Mouse (Mus musculus): Measurements from ENCODE around the gene Map4k1.
A peak's percentile ranks its signal among the peaks of the same experiment; 100 is the strongest.

The Map4k1 gene

DNA sequence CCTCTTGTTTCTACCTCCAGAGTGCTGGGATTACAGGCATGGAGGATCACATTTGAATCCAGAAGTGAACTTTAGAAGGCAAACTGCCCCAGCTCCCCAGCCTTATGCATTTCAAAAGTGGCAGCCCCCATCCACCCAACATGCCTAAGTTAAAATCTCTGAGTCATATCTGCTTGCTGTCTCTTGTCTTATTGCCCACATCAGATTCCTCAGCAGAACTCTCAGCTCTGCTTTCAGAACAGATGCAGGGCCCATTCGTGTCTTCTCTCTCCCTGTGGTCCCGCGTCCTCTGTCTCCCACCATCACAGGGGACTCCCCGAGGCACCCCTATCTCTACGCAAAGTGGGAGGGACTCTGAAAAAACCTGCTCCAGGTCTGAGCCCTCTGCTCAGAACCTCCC is 44.3 kb downstream of the Map4k1 start:
- DNase-seq (ENCODE audit: low spot score): no peak

GRCm38 (mm10) chr7:29026811-29027210 is 45.0 kb downstream of the Map4k1 start:
- DNase-seq (ENCODE audit: low spot score): no peak

DNA sequence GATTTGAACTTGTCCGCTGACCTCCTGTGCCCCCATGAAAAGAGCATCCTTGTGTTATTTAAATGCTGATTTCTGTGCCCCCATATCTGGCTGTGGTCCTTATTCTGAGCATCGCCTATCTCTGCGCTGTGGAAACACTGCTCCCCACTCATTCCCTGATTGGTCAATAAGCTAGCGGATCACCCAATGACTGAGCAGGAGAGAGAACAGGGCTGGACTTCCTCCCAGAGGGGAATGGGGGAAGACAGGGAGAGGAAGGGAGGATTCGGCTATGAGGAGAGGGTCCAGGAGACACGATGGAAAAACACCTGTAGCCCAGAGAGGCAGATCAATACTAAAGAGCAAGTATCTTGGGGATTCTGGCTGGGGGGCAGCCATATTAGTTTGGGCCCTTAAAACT is 46.9 kb downstream of the Map4k1 start:
- no peak for DNase-seq (ENCODE audit: low spot score)

GRCm38 (mm10) chr7:29029690-29030656 is 48.1 kb downstream of the Map4k1 start:
- no peak for DNase-seq (ENCODE audit: low spot score)

- DNase-seq (ENCODE audit: low spot score): no peak
Observed at GRCm38 (mm10) chr7:29031641-29032040, 49.8 kb downstream of the Map4k1 start.

DNA sequence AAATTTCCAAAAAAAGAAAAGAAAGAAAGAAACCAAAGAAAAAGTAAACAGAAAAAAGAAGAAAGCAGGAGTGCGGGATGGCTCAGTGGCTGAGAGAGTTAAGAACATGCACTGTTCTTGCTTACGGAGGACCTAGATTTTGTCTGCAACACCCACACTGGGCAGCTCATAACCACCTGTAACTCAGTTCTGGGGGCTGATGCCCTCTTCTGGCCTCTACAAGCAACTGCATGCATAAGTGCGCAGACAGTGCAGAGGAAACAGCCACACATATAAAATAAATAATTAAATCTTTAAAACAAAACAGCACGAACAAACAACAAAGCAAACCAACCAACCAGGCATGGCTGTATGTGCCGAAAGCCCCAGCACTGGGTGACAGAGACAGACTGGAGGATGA is 50.8 kb downstream of the Map4k1 start:
- no peak for DNase-seq (ENCODE audit: low spot score)

- DNase-seq (ENCODE audit: low spot score): no peak
Observed at GRCm38 (mm10) chr7:29037261-29037660, 55.4 kb downstream of the Map4k1 start.

GRCm38 (mm10) chr7:29039604-29039984 is 57.7 kb downstream of the Map4k1 start:
- peak; percentile 98 for DNase-seq (ENCODE audit: low spot score)

- peak; percentile 68 for DNase-seq (ENCODE audit: low spot score)
Observed at GRCm38 (mm10) chr7:29039985-29040661, 58.3 kb downstream of the Map4k1 start.

DNA sequence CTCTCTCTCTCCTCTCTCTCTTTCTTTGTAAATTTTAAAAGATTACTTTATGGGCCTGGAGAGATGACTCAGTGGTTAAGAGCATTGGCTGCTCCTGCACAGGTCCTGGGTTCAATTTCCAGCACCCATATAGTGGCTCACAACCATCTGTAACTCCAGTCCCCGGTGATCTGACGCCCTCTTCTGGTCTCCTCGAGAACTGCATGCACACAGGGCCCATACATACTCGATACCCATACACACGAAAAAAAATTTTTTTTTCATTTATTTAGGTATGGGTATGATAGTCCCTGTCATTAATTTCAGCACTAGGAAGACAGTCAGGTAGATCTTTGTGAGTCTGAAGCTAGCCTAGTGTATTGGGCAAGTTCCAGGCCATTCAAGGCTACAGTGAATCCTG is 59.3 kb downstream of the Map4k1 start:
- DNase-seq (ENCODE audit: low spot score): no peak

- DNase-seq (ENCODE audit: low spot score): no peak
Observed at GRCm38 (mm10) chr7:29043016-29043673, 61.3 kb downstream of the Map4k1 start.

DNA sequence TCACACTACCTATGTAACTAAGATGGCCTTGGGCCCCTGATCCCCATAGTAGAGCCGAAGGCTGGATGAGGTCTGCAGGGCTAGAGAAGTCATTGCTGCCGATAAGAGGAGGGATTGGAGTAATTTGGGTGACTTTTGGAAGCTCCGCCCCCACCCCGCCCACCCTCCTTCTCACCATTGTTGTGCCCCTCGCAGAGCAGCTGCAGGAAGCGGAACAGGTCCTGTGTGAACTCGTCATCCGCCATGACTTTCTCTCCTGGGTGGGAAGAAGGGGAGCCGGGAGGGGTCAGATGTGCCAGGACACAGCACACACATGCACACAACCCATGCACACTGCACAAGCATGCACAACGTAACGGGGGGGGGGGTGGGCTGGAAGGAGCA is 61.8 kb downstream of the Map4k1 start:
- no peak for DNase-seq (ENCODE audit: low spot score)

DNA sequence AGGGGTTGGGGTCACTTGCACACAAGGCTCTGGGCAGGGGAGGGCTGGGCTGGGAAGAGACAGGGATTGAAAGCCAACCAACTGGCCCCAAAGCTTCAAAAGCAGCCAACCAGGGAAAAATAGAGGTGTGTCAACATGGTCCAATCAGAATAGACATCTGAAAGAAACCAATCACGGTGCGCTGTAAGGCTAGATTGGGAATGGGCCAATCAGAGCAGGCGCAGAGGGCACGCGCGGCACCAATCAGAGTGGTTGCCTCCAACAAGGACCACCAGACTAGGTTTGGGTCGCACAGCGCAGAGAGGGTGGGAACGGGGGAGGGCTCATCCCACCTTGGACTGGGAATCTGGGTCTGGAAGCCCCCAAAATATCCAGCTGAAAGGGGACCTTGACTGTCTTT is 62.5 kb downstream of the Map4k1 start:
- DNase-seq (ENCODE audit: low spot score): peak; percentile 45

GRCm38 (mm10) chr7:29046533-29046932 is 64.7 kb downstream of the Map4k1 start:
- DNase-seq (ENCODE audit: low spot score): no peak

DNA sequence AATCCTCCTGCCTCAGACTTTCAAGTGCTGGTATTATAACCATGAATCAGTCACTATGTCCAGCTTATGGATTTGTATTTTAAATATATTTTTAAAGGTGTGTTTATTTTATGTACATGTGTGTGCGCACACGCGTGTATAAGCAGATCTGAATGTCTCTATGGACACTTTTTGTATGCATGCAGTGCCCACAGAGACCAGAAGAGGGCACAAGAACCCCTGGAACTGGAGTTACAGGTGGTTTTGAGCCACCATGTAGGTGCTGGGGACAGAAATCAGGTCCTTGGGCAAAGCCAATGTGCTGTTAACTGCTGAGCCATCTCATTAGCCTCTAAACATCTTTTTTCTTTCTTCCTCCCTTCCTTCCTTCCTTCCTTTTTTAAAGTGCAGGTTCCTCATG is 66.2 kb downstream of the Map4k1 start:
- DNase-seq (ENCODE audit: low spot score): no peak

DNA sequence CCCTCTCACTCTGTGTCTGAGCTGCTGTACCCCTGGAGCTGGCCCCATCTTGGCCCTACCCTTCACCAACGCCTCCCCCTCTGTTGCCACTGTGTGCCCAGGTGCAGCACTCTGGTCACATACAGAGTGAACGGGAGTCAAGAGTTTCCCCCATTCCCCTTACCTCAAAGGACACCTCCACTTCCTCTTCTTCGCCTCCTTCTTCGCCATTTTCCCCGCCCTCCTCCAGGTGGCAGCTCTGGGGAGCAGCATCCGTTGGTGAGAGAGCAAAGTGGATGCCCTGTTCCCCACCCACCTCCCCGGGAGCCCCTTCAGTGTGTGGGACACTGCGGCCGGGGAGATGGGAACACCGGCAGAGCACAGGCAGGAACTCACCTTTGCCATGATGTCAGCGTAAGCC is 66.8 kb downstream of the Map4k1 start:
- DNase-seq (ENCODE audit: low spot score): no peak

- peak; percentile 80 for DNase-seq (ENCODE audit: low spot score)
Observed at GRCm38 (mm10) chr7:29050797-29051196, 68.9 kb downstream of the Map4k1 start.

DNA sequence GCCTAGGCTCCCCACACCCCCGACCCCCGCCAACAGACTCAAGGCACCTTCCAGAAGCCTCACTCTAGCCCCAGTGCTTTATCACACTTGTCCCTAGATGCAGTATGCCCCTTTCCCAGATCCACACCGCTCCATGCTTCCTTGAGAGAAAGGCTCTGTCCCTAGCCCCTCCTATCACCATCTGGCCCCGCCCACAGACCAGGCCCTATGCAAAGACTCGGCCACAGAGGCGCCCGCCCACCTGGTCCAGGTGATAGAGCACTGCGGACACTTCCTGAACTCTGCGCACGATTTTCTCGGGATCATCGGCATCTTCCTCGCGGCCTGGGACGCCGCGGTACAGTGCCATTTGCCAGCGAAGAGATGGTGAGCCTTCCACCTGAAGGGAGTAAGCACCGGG is 71.0 kb downstream of the Map4k1 start:
- no peak for DNase-seq (ENCODE audit: low spot score)

Measured in retina, embryonic 14.5 days (tissue).